Mouse (Mus musculus) hematopoietic stem cell, adult 5-6 weeks (primary cell): ENCODE data around the gene Best2. TPM values are rescaled to one million over a fixed set of nuclear protein-coding genes. Genes with fewer than 3 reads are reported as not detected.

Source experiments
- total RNA-seq: library from RNA; stranded (forward); fragments of 172-1452, 232-1000 nt; gene quantifications from 2 replicates; pipeline ENCODE4 v1.2.3, GENCODE M21; 2017

Best2 gene
- total RNA-seq, 1 experiment from 2014 or later: not detected

Other genes with a start within 250 kb of the Best2 start
- gene Nfix, start 214.2 kb downstream of the Best2 start, total RNA-seq: 21.5 and 26.3 TPM in 2 replicates
- 3.8 and 7.4 TPM in 2 replicates for gene Dand5, start 191.7 kb downstream of the Best2 start, total RNA-seq
- gene Gadd45gip1, start 183.0 kb downstream of the Best2 start, total RNA-seq: 29.8 and 38.8 TPM in 2 replicates
- gene Rad23a, start 173.9 kb downstream of the Best2 start, total RNA-seq: 27.4 and 32.7 TPM in 2 replicates
- gene Calr, start 167.6 kb downstream of the Best2 start, total RNA-seq: 1,472 and 1,879 TPM in 2 replicates
- 108 and 126 TPM in 2 replicates for gene Farsa, start 157.5 kb downstream of the Best2 start, total RNA-seq
- 93.5 and 127 TPM in 2 replicates for gene Syce2, start 142.4 kb downstream of the Best2 start, total RNA-seq
- 29.5 and 37.4 TPM in 2 replicates for gene Gcdh, start 120.6 kb downstream of the Best2 start, total RNA-seq
- gene Klf1, start 112.6 kb downstream of the Best2 start, total RNA-seq: 4.1 and 30.6 TPM in 2 replicates
- 27.8 and 50.0 TPM in 2 replicates for gene Dnase2a, start 106.0 kb downstream of the Best2 start, total RNA-seq
- 0.10 TPM in 1 of 2 replicates, not detected in the other for gene Mast1, start 77.2 kb downstream of the Best2 start, total RNA-seq
- gene Rtbdn, start 67.5 kb downstream of the Best2 start, total RNA-seq: not detected in 2 replicates
- not detected in 2 replicates for gene Gm49661, start 45.1 kb downstream of the Best2 start, total RNA-seq
- gene Prdx2, start 44.9 kb downstream of the Best2 start, total RNA-seq: 469 and 528 TPM in 2 replicates
- gene Rnaseh2a, start 44.8 kb downstream of the Best2 start, total RNA-seq: 59.7 and 112 TPM in 2 replicates
- 208 and 220 TPM in 2 replicates for gene Junb, start 35.8 kb downstream of the Best2 start, total RNA-seq
- 17.9 and 18.5 TPM in 2 replicates for gene Hook2, start 23.9 kb downstream of the Best2 start, total RNA-seq
- gene Asna1, start 10.8 kb upstream of the Best2 start, total RNA-seq: 34.1 and 49.6 TPM in 2 replicates
- gene Trir, start 12.3 kb upstream of the Best2 start, total RNA-seq: 219 and 245 TPM in 2 replicates
- 21.8 and 23.0 TPM in 2 replicates for gene Tnpo2, start 22.4 kb upstream of the Best2 start, total RNA-seq
- 6.1 and 7.1 TPM in 2 replicates for gene Fbxw9, start 45.5 kb upstream of the Best2 start, total RNA-seq
- gene Gm5741, start 53.5 kb upstream of the Best2 start, total RNA-seq: not detected in 2 replicates
- 15.5 and 22.7 TPM in 2 replicates for gene Dhps, start 57.2 kb upstream of the Best2 start, total RNA-seq
- gene Wdr83os, start 66.2 kb upstream of the Best2 start, total RNA-seq: 37.1 and 51.9 TPM in 2 replicates
- gene Wdr83, start 66.8 kb upstream of the Best2 start, total RNA-seq: 17.3 and 17.6 TPM in 2 replicates
- gene Man2b1, start 68.7 kb upstream of the Best2 start, total RNA-seq: 46.2 and 55.0 TPM in 2 replicates
- gene Zfp791, start 108.6 kb upstream of the Best2 start, total RNA-seq: not detected in 2 replicates
- not detected in 2 replicates for gene Cks1brt, start 137.4 kb upstream of the Best2 start, total RNA-seq
- gene Olfr371, start 211.5 kb upstream of the Best2 start, total RNA-seq: not detected in 2 replicates